Mouse (Mus musculus) urinary bladder, postnatal 36 days (tissue): ENCODE measurements around the gene Itpripl1.
"Not testable (repeated sequence)": the region's sequence is repeated elsewhere in the genome, so short reads cannot be mapped to it uniquely, and the experiment has no call there.

Source experiments
- DNase-seq, 2 experiments: peaks; one replicate each; pipeline ENCODE4 v3.0.0; 2022; ENCODE audit warnings: low spot score in 2 of 2, mixed read lengths in 1 of 2

Gene Itpripl1

GRCm38 (mm10) chr2:127090151-127090550 lies 53.1 kb downstream of the Itpripl1 start:
- not testable (repeated sequence) for DNase-seq
